Mouse (Mus musculus) stomach, postnatal 0 days (tissue): ENCODE data around the gene Mecom. TPM values are rescaled to one million over a fixed set of nuclear protein-coding genes. Genes with fewer than 3 reads are reported as not detected.
A peak's percentile ranks its signal among the peaks of the same experiment; 100 is the strongest.

ENCODE experiments used
- ATAC-seq: fragments of 200-750 bp; cut with Nextera tagmentation; 2 replicates; pipeline ENCODE4 v1.8.0; 2017; ENCODE audit not compliant: low FRiP score, low TSS enrichment
- DNase-seq: peaks from one replicate; pipeline ENCODE4 v3.0.0-alpha.2; 2016; ENCODE audit warnings: low spot score
- H3K27ac ChIP-seq: fragments of 300-500 bp; sonication (generic); replicated peaks from 2 replicates; pipeline ENCODE4 v1.5.1; 2014; ENCODE audit warnings: mild to moderate bottlenecking, control low read depth
- H3K27me3 ChIP-seq: fragments of 300-500 bp; sonication (generic); 2 replicates; pipeline ENCODE4 v1.6.1; 2014; ENCODE audit warnings: low read length; ENCODE audit not compliant: control insufficient read depth, insufficient read depth
- H3K36me3 ChIP-seq: fragments of 300-500 bp; sonication (generic); 2 replicates; pipeline ENCODE4 v1.6.1; 2014; ENCODE audit warnings: low read length, mixed read lengths; ENCODE audit not compliant: control insufficient read depth, insufficient read depth
- H3K4me1 ChIP-seq: fragments of 300-500 bp; sonication (generic); replicated peaks from 2 replicates; pipeline ENCODE4 v1.6.1; 2014; ENCODE audit warnings: antibody characterized with exemption; ENCODE audit not compliant: control insufficient read depth, insufficient read depth
- H3K4me2 ChIP-seq: fragments of 300-500 bp; sonication (generic); replicated peaks from 2 replicates; pipeline ENCODE4 v1.6.1; 2014; ENCODE audit warnings: low read depth, mild to moderate bottlenecking, control low read depth, moderate library complexity
- H3K4me3 ChIP-seq: fragments of 300-500 bp; sonication (generic); 2 replicates; pipeline ENCODE4 v1.5.1; 2014; ENCODE audit warnings: low read depth, low read length, control low read depth
- H3K9ac ChIP-seq: fragments of 300-500 bp; sonication (generic); 2 replicates; pipeline ENCODE4 v1.6.1; 2014; ENCODE audit warnings: mild to moderate bottlenecking, low read length, control low read depth, mixed read lengths
- H3K9me3 ChIP-seq: fragments of 300-500 bp; sonication (generic); 2 replicates; pipeline ENCODE4 v1.6.1; 2016; ENCODE audit warnings: low read length; ENCODE audit not compliant: control insufficient read depth
- CTCF ChIP-seq: IDR thresholded peaks from 2 replicates; pipeline ENCODE4 v1.5.1; 2016; ENCODE audit warnings: antibody characterized with exemption, low read depth, mild to moderate bottlenecking, moderate library complexity
- EP300 ChIP-seq: optimal IDR thresholded peaks from 2 replicates; pipeline ENCODE3; 2016; ENCODE audit warnings: antibody characterized with exemption
- WGBS: fragments of 180-500 bp; shearing (Covaris S2); extraction: QIAGEN DNeasy Blood & Tissue Kit; methylation state at CpG from one replicate; pipeline ENCODE4 v1.1.7; 2014; 5-methylcytosine and 5-hydroxymethylcytosine counted together
- polyA plus RNA-seq: library from polyadenylated mRNA; unstranded; fragments of >200 nt; fragmentation: Nextera tagmentation; extraction: Ambion mirVana; gene quantifications from 2 replicates; pipeline ENCODE4 v1.2.1, GENCODE M21; 2015

The Mecom gene
- polyA plus RNA-seq, 1 experiment from 2014 or later, result 25.7 TPM

DNA sequence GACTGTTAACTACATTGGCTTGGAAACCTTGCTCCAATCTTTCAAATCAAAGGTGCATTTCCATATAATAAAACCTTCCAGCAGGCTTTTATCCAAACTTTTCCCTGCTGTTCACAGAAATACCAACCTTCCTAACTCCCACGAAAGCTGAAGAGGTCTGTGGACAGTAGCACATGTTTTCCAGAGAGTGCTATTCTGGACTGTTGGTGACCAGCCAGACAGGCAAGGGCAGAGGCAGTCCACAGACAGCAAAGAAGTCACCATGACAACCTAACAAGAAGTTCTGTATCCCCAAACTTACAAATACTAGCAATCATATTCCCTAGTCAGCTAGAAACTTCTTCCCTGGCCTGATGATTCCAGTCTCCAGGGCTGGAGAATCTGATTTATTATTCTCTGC lies 454.8 kb downstream of the Mecom start:
- WGBS, result 43% methylated on average over 1 of the region's 1 CpGs
- H3K36me3 ChIP-seq, result no peaks in the 10 kb centered on the region
- no peak overlapping the region for H3K9ac ChIP-seq
- no peak for ATAC-seq
- no peak overlapping the region for H3K4me3 ChIP-seq
- H3K27ac ChIP-seq, result peak overlapping the region; percentile 18; the same call in 1 of the 2 replicates
- no peaks in the 10 kb centered on the region for H3K27me3 ChIP-seq
- no peaks in the 10 kb centered on the region for H3K9me3 ChIP-seq
- no peaks in the 10 kb centered on the region for H3K4me1 ChIP-seq
- no peak for TF ChIP-seq EP300
- no peak overlapping the region for H3K4me2 ChIP-seq
- no peak for DNase-seq

DNA sequence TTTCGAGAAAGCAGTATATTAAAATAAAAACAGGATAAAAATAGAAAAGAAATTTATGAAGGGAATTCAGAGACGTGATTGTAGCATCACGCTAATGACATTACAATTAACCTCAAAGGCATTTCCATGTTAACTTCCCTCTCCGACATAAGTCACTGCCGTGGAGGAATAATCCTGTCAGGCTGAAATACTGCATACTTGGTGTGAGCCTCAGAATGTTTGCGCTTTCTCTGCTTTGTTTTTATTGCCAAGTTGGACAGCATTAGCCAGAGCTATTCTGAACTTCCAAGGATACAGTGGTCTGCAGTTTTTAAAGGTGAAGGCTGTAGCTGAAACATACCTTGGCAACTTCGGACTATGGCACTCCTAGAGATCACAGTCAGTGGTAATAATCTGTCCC lies 455.3 kb downstream of the Mecom start:
- no peak overlapping the region for H3K4me2 ChIP-seq
- no peak for ATAC-seq
- 49% methylated on average over 7 of the region's 7 CpGs for WGBS

DNA sequence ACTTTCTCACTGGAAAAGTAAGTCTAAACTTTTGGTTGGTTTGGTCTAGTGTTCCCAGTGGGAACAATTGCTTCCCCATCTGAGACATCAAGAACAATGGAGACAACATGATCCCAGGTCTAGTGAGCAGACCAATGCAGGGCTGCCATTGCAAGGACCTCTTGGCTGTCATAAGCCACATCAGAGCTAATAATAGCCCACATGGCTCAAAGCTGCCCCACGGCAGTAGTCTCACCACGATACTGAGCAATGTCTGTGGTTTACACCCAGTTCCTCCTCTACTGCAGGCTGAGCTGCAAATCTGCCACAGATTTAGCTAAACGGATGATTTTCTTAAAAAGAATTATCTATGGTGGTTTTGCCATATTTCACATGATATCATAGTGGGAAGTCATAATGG lies 455.9 kb downstream of the Mecom start:
- 83% methylated on average over 3 of the region's 3 CpGs for WGBS
- no peaks in the 10 kb centered on the region for H3K9me3 ChIP-seq
- H3K36me3 ChIP-seq, result no peaks in the 10 kb centered on the region
- ATAC-seq, result no peak
- no peaks in the 10 kb centered on the region for H3K4me1 ChIP-seq
- no peak overlapping the region for H3K9ac ChIP-seq
- no peak overlapping the region for H3K4me3 ChIP-seq
- H3K27ac ChIP-seq, result no peak overlapping the region
- DNase-seq, result no peak
- TF ChIP-seq EP300 (no peak), CTCF (no peak)
- no peak overlapping the region for H3K4me2 ChIP-seq
- no peaks in the 10 kb centered on the region for H3K27me3 ChIP-seq

More for the DNA sequence above, 455.3 kb downstream of the Mecom start:
- no peaks in the 10 kb centered on the region for H3K4me1 ChIP-seq
- TF ChIP-seq CTCF (no peak), EP300 (no peak)
- H3K9me3 ChIP-seq, result no peaks in the 10 kb centered on the region
- H3K4me3 ChIP-seq, result no peak overlapping the region
- H3K27ac ChIP-seq, result no peak overlapping the region
- no peak for DNase-seq
- H3K36me3 ChIP-seq, result no peaks in the 10 kb centered on the region
- no peaks in the 10 kb centered on the region for H3K27me3 ChIP-seq
- no peak overlapping the region for H3K9ac ChIP-seq

DNA sequence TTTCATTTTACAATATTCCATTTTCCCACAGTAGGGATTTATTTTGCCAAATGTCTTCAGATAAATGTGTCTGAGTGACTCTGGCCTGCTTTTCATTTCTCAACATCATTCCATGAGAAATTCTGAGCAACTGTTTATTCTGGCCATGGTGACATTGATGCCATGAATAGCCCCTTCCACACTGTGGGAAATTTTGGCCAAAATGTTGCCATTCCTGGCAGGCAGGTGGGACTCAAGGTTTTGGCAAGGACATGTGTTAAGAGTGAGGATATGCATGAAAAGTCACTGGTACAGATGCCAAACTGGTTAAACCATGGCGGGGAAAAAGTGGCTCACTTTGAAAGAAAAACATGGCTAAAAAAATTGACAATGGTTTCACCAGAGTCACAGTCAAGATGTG lies 456.4 kb downstream of the Mecom start:
- Histone ChIP-seq H3K4me3 (no peak overlapping the region), H3K4me2 (no peak overlapping the region), H3K27me3 (no peaks in the 10 kb centered on the region), H3K36me3 (no peaks in the 10 kb centered on the region), H3K9me3 (no peaks in the 10 kb centered on the region), H3K9ac (no peak overlapping the region), H3K27ac (no peak overlapping the region), H3K4me1 (no peaks in the 10 kb centered on the region)
- WGBS, result 84% methylated on average over 1 of the region's 1 CpGs
- DNase-seq (no peak), ATAC-seq (no peak)
- TF ChIP-seq CTCF (no peak), EP300 (no peak)

DNA sequence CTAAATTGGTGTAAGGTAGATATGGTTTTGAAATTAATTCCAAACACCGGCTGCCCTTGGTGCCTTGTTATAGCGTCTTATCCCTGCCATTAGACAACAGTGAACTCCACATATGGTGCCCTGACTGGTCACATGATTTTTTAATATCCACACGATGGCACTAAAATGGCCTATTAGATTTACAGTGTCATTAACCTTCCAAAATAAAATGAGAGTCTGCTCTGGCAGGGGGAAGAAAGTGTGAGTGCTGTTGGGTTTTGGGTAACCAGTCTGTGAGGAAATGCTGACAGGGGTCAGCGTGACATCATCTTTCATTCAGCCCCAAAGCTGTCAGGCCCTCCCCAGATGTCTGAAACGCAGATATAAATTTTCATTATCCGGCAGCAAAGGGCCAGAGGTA lies 461.7 kb downstream of the Mecom start:
- WGBS, result 76% methylated on average over 6 of the region's 6 CpGs

DNA sequence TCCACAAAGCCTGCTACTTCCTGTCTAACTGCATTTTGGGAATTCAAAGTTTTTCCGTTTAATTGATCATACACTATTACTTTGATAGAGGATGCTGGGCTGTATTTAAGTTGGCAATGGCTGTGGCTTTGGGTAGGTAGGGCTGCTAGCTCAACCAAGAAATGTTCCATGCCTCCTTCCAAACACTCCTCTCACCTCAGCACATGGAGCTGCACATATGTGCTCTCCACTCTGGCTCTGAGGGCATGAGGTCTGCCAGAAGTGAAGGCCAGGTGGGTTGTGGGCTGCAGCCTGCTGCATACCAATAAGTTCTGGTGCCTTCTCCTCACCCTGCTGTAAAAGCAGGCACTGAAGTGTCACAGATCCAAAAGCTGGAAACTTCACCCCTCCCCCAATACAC lies 464.0 kb downstream of the Mecom start:
- no peak overlapping the region for H3K27ac ChIP-seq
- H3K27me3 ChIP-seq, result no peaks in the 10 kb centered on the region
- H3K36me3 ChIP-seq, result no peaks in the 10 kb centered on the region
- no peak overlapping the region for H3K4me3 ChIP-seq
- 52% methylated on average over 1 of the region's 1 CpGs for WGBS
- H3K9ac ChIP-seq, result no peak overlapping the region
- DNase-seq, result no peak
- H3K9me3 ChIP-seq, result no peaks in the 10 kb centered on the region
- no peaks in the 10 kb centered on the region for H3K4me1 ChIP-seq
- TF ChIP-seq EP300, result no peak
- no peak for TF ChIP-seq CTCF
- H3K4me2 ChIP-seq, result no peak overlapping the region
- no peak for ATAC-seq

More for the DNA sequence above, 461.7 kb downstream of the Mecom start:
- Histone ChIP-seq H3K9me3 (no peaks in the 10 kb centered on the region), H3K4me2 (no peak overlapping the region), H3K4me3 (no peak overlapping the region), H3K36me3 (no peaks in the 10 kb centered on the region), H3K9ac (no peak overlapping the region), H3K27ac (no peak overlapping the region), H3K4me1 (no peaks in the 10 kb centered on the region), H3K27me3 (no peaks in the 10 kb centered on the region)
- TF ChIP-seq CTCF (no peak), EP300 (no peak)
- ATAC-seq, result no peak
- DNase-seq, result no peak
